Mouse (Mus musculus) myocyte (in vitro differentiated cells): ENCODE measurements around the gene Nkx1-1. TPM values are rescaled to one million over a fixed set of nuclear protein-coding genes. Genes with fewer than 3 reads are reported as not detected.

Experiments used
- H3K27me3 ChIP-seq: one replicate; pipeline ENCODE4 v1.6.1; 2011; ENCODE audit not compliant: control insufficient read depth, insufficient read depth, insufficient read length
- H3K36me3 ChIP-seq: one replicate; pipeline ENCODE4 v1.6.1; 2011; ENCODE audit not compliant: control insufficient read depth, insufficient read depth
- H3K4me2 ChIP-seq: one replicate; pipeline ENCODE4 v1.6.1; 2011; ENCODE audit warnings: low read depth, control low read depth
- H3K4me3 ChIP-seq: one replicate; pipeline ENCODE4 v1.5.1; 2011; ENCODE audit warnings: mild to moderate bottlenecking, control low read depth, moderate library complexity
- H3K79me2 ChIP-seq: one replicate; pipeline ENCODE4 v1.6.1; 2011; ENCODE audit not compliant: control insufficient read depth, insufficient read depth
- H3ac ChIP-seq: one replicate; pipeline ENCODE4 v1.6.1; 2011; ENCODE audit not compliant: control insufficient read depth, insufficient read length
- CEBPB ChIP-seq: IDR thresholded peaks from 2 replicates; pipeline ENCODE4 v1.6.1; 2011; ENCODE audit warnings: mild to moderate bottlenecking, moderate library complexity; ENCODE audit not compliant: poor library complexity, insufficient read depth, severe bottlenecking
- E2F4 ChIP-seq: IDR thresholded peaks from one replicate; pipeline ENCODE4 v1.6.1; 2011; ENCODE audit warnings: mild to moderate bottlenecking, control low read depth, moderate library complexity; ENCODE audit not compliant: insufficient read depth
- MAX ChIP-seq: IDR thresholded peaks from one replicate; pipeline ENCODE4 v1.6.1; 2011; ENCODE audit warnings: low read depth, mild to moderate bottlenecking, control low read depth
- MYOD1 ChIP-seq, 3 experiments: IDR thresholded peaks; one replicate each; pipeline ENCODE4 v1.6.1; 2011; ENCODE audit warnings: control low read depth in 2 of 3, low read depth in 2 of 3, mild to moderate bottlenecking in 2 of 3, moderate library complexity in 1 of 3; ENCODE audit not compliant: insufficient read length in 2 of 3, control insufficient read depth in 1 of 3
- MYOG ChIP-seq, 3 experiments: IDR thresholded peaks; one replicate each; pipeline ENCODE4 v1.6.1; 2011; ENCODE audit warnings: control low read depth in 2 of 3, low read depth in 2 of 3, mild to moderate bottlenecking in 2 of 3; ENCODE audit not compliant: insufficient read length in 2 of 3, control insufficient read depth in 1 of 3, insufficient read depth in 1 of 3
- POLR2A ChIP-seq: IDR thresholded peaks from one replicate; pipeline ENCODE4 v1.6.1; 2011; ENCODE audit warnings: low read depth, mild to moderate bottlenecking, control low read depth, moderate library complexity; ENCODE audit not compliant: insufficient read length
- POLR2AphosphoS2 ChIP-seq: IDR thresholded peaks from one replicate; pipeline ENCODE4 v1.6.1; 2011; ENCODE audit warnings: low read depth, control low read depth; ENCODE audit not compliant: insufficient read length
- REST ChIP-seq: IDR thresholded peaks from one replicate; pipeline ENCODE4 v1.6.1; 2011; ENCODE audit warnings: mild to moderate bottlenecking, control low read depth, moderate library complexity; ENCODE audit not compliant: insufficient read depth, insufficient read length
- SRF ChIP-seq: IDR thresholded peaks from one replicate; pipeline ENCODE4 v1.6.1; 2011; ENCODE audit warnings: low read depth; ENCODE audit not compliant: control insufficient read depth, insufficient read length
- TCF12 ChIP-seq: IDR thresholded peaks from one replicate; pipeline ENCODE4 v1.6.1; 2011; ENCODE audit warnings: mild to moderate bottlenecking, control low read depth; ENCODE audit not compliant: poor library complexity, insufficient read depth, severe bottlenecking
- TCF3 ChIP-seq: IDR thresholded peaks from one replicate; pipeline ENCODE4 v1.6.1; 2011; ENCODE audit warnings: low read depth, control low read depth; ENCODE audit not compliant: insufficient read length
- USF1 ChIP-seq: IDR thresholded peaks from one replicate; pipeline ENCODE4 v1.6.1; 2011; ENCODE audit warnings: low read depth, mild to moderate bottlenecking, control low read depth, moderate library complexity
- polyA plus RNA-seq: library from polyadenylated mRNA; unstranded; fragments of >200 nt; fragmentation: generic; extraction: Trizol; gene quantifications from one replicate; pipeline ENCODE4 v1.2.1, GENCODE M21; 2012; ENCODE audit warnings: missing spikeins

Gene Nkx1-1
- polyA plus RNA-seq, 1 experiment: not detected

DNA sequence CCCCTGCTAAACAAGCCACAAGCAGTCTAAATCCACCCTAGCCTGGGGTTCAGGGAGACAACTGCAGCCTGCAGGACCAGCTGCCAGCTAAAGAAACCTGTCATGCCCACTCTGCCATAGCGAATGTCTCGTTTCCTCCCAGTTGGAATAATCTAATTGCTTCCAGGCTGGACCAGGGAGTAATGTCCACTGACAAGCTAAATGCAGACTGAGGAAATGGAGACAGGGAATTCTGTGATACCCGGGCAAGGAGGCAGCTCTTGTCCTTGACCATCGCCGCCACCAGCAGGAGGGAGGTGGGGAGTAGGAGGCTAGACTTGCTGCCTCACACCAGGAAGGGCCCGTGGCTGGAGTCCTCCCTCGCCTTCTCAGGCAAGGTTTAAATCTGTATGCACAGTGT is 30.6 kb upstream of the Nkx1-1 start:
- Histone ChIP-seq H3K27me3 (peaks cover 92% of the 10 kb centered on the region), H3K4me3 (no peak overlapping the region), H3K79me2 (no peaks in the 10 kb centered on the region), H3K4me2 (no peak overlapping the region), H3K36me3 (no peaks in the 10 kb centered on the region), H3ac (no peak overlapping the region)
- TF ChIP-seq REST (no peak), POLR2A (no peak), E2F4 (no peak), MYOD1 (IDR thresholded peaks at IDR 0.05; ENCODE audit: control insufficient read depth in 1 of 3, insufficient read length in 2 of 3, low read depth in 2 of 3) (no peak), USF1 (no peak), SRF (no peak), CEBPB (no peak), POLR2AphosphoS2 (no peak)

DNA sequence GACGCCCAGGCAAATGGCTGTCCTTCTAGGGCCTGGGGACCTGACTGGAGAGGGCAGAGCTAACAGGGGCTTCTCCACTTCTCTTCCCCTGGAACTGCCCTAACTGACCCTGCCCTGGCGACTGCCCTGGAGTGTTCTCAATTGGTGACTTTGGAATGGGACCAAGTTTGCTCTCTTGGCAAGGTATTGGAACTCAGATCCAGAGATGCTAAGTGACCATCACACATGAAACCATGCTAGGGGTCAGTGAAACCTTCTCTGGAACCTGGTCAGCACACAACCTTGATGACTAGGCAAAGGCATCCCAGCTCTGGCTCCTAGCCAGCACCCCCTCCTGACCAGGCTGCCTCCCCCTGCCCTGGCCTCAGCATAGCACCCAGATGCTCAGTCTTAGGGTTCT is 25.3 kb upstream of the Nkx1-1 start:
- TF ChIP-seq REST (no peak), CEBPB (no peak), POLR2AphosphoS2 (no peak), SRF (no peak), TCF3 (no peak), MYOD1 (IDR thresholded peaks at IDR 0.05; ENCODE audit: control insufficient read depth in 1 of 3, insufficient read length in 2 of 3, low read depth in 2 of 3) (no peak), MAX (no peak), MYOG (IDR thresholded peaks at IDR 0.05; ENCODE audit: control insufficient read depth in 1 of 3, insufficient read depth in 1 of 3, insufficient read length in 2 of 3, low read depth in 2 of 3) (no peak), USF1 (no peak), TCF12 (no peak), E2F4 (no peak), POLR2A (no peak)
- Histone ChIP-seq H3K27me3 (peaks cover 80% of the 10 kb centered on the region), H3K4me3 (no peak overlapping the region)

GRCm38 (mm10) chr5:33458132-33458622 is 24.4 kb upstream of the Nkx1-1 start:
- no peaks in the 10 kb centered on the region for H3K79me2 ChIP-seq
- no peaks in the 10 kb centered on the region for H3K36me3 ChIP-seq
- TF ChIP-seq E2F4 (no peak), TCF12 (no peak)
- peaks cover 77% of the 10 kb centered on the region for H3K27me3 ChIP-seq
- no peak overlapping the region for H3K4me2 ChIP-seq
- H3K4me3 ChIP-seq: no peak overlapping the region
- no peak overlapping the region for H3ac ChIP-seq

More for the DNA sequence above, 25.3 kb upstream of the Nkx1-1 start:
- Histone ChIP-seq H3K36me3 (no peaks in the 10 kb centered on the region), H3K79me2 (no peaks in the 10 kb centered on the region), H3ac (no peak overlapping the region), H3K4me2 (no peak overlapping the region)

DNA sequence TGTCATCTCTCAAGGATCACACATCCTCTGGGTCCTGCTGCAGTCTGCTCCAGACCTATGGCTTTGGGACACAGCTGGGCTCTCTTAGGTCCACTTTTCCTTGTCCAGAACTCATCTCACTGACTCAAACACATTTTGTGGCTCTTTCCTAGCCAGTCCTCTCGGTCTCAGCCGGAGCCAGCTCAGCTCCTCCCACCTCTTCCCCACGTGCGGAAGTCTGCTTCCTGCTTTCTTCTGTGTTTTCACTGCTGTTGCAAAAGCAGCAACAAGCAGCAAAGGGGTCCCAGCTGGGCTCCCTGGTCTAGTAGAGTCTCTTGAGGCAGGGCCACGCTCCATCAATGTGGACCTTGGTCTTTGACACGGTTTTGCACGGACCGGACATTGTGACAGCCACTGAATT is 22.0 kb upstream of the Nkx1-1 start:
- no peak overlapping the region for H3K4me2 ChIP-seq
- H3K36me3 ChIP-seq: no peaks in the 10 kb centered on the region
- H3ac ChIP-seq: no peak overlapping the region
- no peak for TF ChIP-seq POLR2A
- no peak for TF ChIP-seq POLR2AphosphoS2
- no peak for TF ChIP-seq MAX
- no peak for TF ChIP-seq E2F4
- TF ChIP-seq TCF3: no peak
- no peak for TF ChIP-seq TCF12
- no peak for TF ChIP-seq SRF
- TF ChIP-seq USF1: no peak
- TF ChIP-seq REST: no peak
- TF ChIP-seq CEBPB: no peak
- TF ChIP-seq MYOD1 (IDR thresholded peaks at IDR 0.05; ENCODE audit: control insufficient read depth in 1 of 3, insufficient read length in 2 of 3, low read depth in 2 of 3): no peak
- no peak for TF ChIP-seq MYOG (IDR thresholded peaks at IDR 0.05; ENCODE audit: control insufficient read depth in 1 of 3, insufficient read depth in 1 of 3, insufficient read length in 2 of 3, low read depth in 2 of 3)
- H3K79me2 ChIP-seq: no peaks in the 10 kb centered on the region
- H3K4me3 ChIP-seq: no peak overlapping the region
- peaks cover 71% of the 10 kb centered on the region for H3K27me3 ChIP-seq

- Histone ChIP-seq H3K4me3 (no peak overlapping the region), H3K79me2 (no peaks in the 10 kb centered on the region), H3K27me3 (peaks cover 58% of the 10 kb centered on the region), H3ac (no peak overlapping the region), H3K36me3 (no peaks in the 10 kb centered on the region), H3K4me2 (no peak overlapping the region)
- no peak for TF ChIP-seq E2F4
- no peak for TF ChIP-seq POLR2A
- TF ChIP-seq CEBPB: no peak
Observed at GRCm38 (mm10) chr5:33443794-33444193, 10.0 kb upstream of the Nkx1-1 start.
